Mouse (Mus musculus) hindlimb bud, embryonic 11.5 days (tissue): ENCODE measurements around the gene Pafah1b3.
A peak's percentile ranks its signal among the peaks of the same experiment; 100 is the strongest.
"Not testable (repeated sequence)": the region's sequence is repeated elsewhere in the genome, so short reads cannot be mapped to it uniquely, and the experiment has no call there.

ENCODE experiments used
- DNase-seq: peaks from one replicate; pipeline ENCODE4 v3.0.0-alpha.2; 2012; ENCODE audit warnings: low read depth, low spot score; ENCODE audit errors: extremely low spot score

Pafah1b3 gene

GRCm38 (mm10) chr7:25269029-25269428 is 28.8 kb downstream of the Pafah1b3 start:
- DNase-seq: no peak

GRCm38 (mm10) chr7:25268588-25268987 is 29.2 kb downstream of the Pafah1b3 start:
- DNase-seq: no peak

GRCm38 (mm10) chr7:25267751-25268463 is 29.9 kb downstream of the Pafah1b3 start:
- peak; percentile 99 for DNase-seq

- DNase-seq: peak; percentile 99
Measured at GRCm38 (mm10) chr7:25267301-25267750, 30.5 kb downstream of the Pafah1b3 start, which contains the start of gene Cic. TSS of gene Cic (plus strand) at chr7:25267704.

- DNase-seq: no peak
Measured at GRCm38 (mm10) chr7:25266180-25266962, 31.4 kb downstream of the Pafah1b3 start.

- not testable (repeated sequence) for DNase-seq
Measured at GRCm38 (mm10) chr7:25265743-25266142, 32.0 kb downstream of the Pafah1b3 start.

GRCm38 (mm10) chr7:25263968-25264870 is 33.6 kb downstream of the Pafah1b3 start:
- no peak for DNase-seq

GRCm38 (mm10) chr7:25261896-25262295 is 35.9 kb downstream of the Pafah1b3 start:
- DNase-seq: no peak

GRCm38 (mm10) chr7:25251822-25252221 is 46.0 kb downstream of the Pafah1b3 start:
- no peak for DNase-seq

GRCm38 (mm10) chr7:25251071-25251791 is 46.6 kb downstream of the Pafah1b3 start:
- no peak for DNase-seq

- DNase-seq: no peak
Measured at GRCm38 (mm10) chr7:25250141-25250972, 47.4 kb downstream of the Pafah1b3 start, which contains the start of gene Erf. TSS of gene Erf (minus strand) at chr7:25250761.

- no peak for DNase-seq
Measured at GRCm38 (mm10) chr7:25249314-25250140, 48.3 kb downstream of the Pafah1b3 start.

- no peak for DNase-seq
Measured at GRCm38 (mm10) chr7:25248846-25249313, 48.9 kb downstream of the Pafah1b3 start.

- no peak for DNase-seq
Measured at GRCm38 (mm10) chr7:25248018-25248647, 49.7 kb downstream of the Pafah1b3 start.

- DNase-seq: no peak
Measured at GRCm38 (mm10) chr7:25247498-25247897, 50.3 kb downstream of the Pafah1b3 start.

GRCm38 (mm10) chr7:25246759-25247137 is 51.0 kb downstream of the Pafah1b3 start:
- DNase-seq: no peak

- no peak for DNase-seq
Measured at GRCm38 (mm10) chr7:25246079-25246758, 51.6 kb downstream of the Pafah1b3 start.
